Mouse (Mus musculus): ENCODE results near the gene Abhd14b. TPM values are rescaled to one million over a fixed set of nuclear protein-coding genes. Genes with fewer than 3 reads are reported as not detected.

Abhd14b gene
- 5.7 and 6.0 TPM in 2 replicates for polyA plus RNA-seq (2016; fragmentation: Nextera tagmentation; extraction: Ambion mirVana)

DNA sequence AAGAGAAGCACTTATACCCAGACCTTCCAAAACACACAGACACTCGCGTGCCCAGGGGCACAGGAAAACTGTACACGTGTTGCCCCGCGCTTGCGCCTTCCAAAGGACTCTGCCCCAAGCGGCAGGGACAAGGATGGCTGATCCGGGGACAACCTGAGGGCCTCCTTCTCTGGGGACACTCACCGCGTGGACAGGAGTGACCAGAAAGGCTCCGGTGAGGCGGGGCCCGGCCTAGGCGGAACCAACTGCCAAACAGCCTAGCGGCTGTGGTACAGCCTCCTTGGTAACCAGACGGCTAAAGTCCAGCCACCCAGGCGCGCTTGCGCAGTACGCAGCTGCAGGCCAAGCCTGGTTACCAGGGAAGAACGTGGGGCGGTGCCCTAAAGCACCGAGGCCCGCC lies at the start of gene Abhd14b, which contains the start of gene Abhd14a:
Abhd14b (plus strand) TSS at position 112 of the 400 bp plus-strand sequence.
Abhd14a (minus strand) TSS at position 331 of the 400 bp plus-strand sequence.
- no peak within 1 kb of the TSS for H3K27ac ChIP-seq
- H3K9ac ChIP-seq = peak within 1 kb of the TSS; percentile 60
- H3K27me3 ChIP-seq (replicated peaks) = no peaks in the 10 kb centered on the region
- peak; percentile 79 for ATAC-seq (ENCODE audit: low FRiP score, low read depth)
- peak within 1 kb of the TSS; percentile 47 for H3K4me3 ChIP-seq
- under 1% methylated on average over 24 of the region's 24 CpGs for WGBS
- H3K4me1 ChIP-seq = peaks cover 39% of the 10 kb centered on the region
- no peaks in the 10 kb centered on the region for H3K36me3 ChIP-seq
- H3K9me3 ChIP-seq = no peaks in the 10 kb centered on the region
- peak within 1 kb of the TSS; percentile 79 for H3K4me2 ChIP-seq (replicated peaks)

DNA sequence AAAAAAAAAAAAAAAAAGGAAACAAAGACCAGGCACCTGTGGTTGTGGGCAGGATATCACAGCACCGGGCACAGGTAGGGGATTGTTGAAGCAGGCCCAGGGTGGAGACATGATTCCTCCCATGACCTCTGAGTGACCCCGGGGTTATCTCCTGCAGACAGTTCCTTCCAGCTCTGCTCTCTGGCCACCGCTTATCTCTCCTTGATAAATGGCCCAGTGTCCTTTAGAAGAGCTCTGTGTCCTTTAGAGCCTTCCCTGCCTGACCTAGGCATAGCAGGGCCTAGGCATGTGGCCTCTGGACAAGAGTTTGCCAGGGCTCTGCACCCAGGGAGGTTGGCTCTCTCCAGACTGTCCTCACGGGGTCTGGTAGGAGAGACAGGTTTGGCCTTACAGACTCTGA lies 49.5 kb upstream of the Abhd14b start:
- Histone ChIP-seq H3K4me3 (no peak overlapping the region), H3K27ac (no peak overlapping the region), H3K27me3 (replicated peaks) (no peaks in the 10 kb centered on the region), H3K36me3 (no peaks in the 10 kb centered on the region), H3K9ac (no peak overlapping the region), H3K4me2 (replicated peaks) (no peak overlapping the region), H3K9me3 (no peaks in the 10 kb centered on the region), H3K4me1 (peaks cover 12% of the 10 kb centered on the region; the same call in 1 of the 2 replicates)
- no peak for ATAC-seq (ENCODE audit: low FRiP score, low read depth)
- 82% methylated on average over 4 of the region's 4 CpGs for WGBS

DNA sequence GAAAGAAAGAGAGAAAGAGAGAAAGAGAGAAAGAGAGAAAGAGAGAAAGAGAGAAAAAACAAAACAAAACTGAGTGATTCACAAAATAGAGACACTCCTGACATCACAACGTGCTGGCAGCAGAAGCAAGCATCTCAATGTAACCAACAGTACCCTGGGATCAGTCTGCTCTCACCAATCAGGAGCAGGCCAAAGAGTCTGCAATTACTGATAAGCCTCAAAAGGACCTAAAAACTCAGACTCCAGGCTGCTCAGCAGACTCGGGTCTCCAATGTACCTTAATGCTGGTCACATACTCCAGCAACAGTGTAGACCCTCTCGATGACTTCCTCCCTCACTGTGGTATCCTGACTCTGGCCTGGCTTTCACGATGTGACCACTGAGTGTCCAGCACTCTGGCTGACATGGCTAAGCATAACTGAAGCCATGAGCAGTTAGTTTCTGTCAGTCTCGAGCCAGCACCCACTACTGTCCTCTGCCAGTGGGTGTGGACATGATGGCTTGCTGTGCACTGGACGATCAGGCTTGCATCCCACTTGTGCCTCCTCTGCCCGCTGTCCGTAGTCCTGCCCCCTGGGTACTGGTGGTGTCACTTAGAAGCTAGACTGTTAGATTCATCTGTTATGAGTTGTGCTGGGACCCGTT lies 48.5 kb upstream of the Abhd14b start:
- 82% methylated on average over 9 of the region's 9 CpGs for WGBS
- Histone ChIP-seq H3K27me3 (replicated peaks) (no peaks in the 10 kb centered on the region), H3K4me3 (no peak overlapping the region), H3K9ac (no peak overlapping the region), H3K4me1 (peaks cover 9% of the 10 kb centered on the region; the same call in 1 of the 2 replicates), H3K36me3 (no peaks in the 10 kb centered on the region), H3K4me2 (replicated peaks) (no peak overlapping the region), H3K9me3 (no peaks in the 10 kb centered on the region), H3K27ac (no peak overlapping the region)
- no peak for ATAC-seq (ENCODE audit: low FRiP score, low read depth)

DNA sequence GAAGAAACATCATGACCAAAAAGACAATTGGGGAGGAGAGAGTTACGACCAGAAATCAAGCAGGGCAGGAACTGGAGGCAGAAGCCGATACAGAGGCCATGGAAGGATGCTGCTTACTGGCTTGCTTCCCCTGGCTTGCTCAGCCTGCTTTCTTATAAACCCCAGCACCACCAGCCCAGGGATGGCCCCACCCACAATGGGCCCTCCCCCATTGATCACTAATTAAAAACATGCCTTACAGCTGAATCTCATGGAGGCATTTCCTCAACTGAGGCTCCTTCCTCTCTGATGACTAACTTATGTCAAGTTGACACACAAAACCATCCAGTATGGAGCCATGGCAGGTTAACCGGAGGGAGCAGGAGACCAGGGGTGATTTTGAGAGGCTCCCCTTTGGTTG lies 47.5 kb upstream of the Abhd14b start:
- Histone ChIP-seq H3K4me3 (no peak overlapping the region), H3K9me3 (no peaks in the 10 kb centered on the region), H3K4me1 (peaks cover 3% of the 10 kb centered on the region; the same call in 1 of the 2 replicates), H3K27ac (no peak overlapping the region), H3K4me2 (replicated peaks) (no peak overlapping the region), H3K27me3 (replicated peaks) (no peaks in the 10 kb centered on the region), H3K36me3 (no peaks in the 10 kb centered on the region), H3K9ac (no peak overlapping the region)
- no peak for ATAC-seq (ENCODE audit: low FRiP score, low read depth)
- WGBS = 82% methylated on average over 3 of the region's 3 CpGs

DNA sequence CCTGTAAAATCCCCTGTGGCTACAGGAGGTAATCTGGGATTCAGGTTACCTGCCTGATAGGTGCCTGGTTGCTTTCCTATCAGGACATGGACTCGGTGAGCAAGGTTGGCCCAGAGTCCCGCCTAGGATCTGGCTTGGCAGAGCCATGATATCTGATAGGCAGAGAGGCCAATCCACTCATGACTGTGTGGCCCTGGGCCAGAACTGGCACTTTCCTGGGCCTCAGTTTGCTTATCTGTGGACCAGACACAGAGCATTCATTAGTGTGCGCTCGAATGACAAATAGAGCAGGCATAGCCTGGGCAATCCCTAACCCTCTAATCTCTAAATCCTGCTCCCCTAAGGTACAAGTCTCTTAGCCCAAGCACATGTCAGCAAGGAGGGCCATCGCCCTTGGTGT lies 45.1 kb upstream of the Abhd14b start:
- H3K27ac ChIP-seq = no peak overlapping the region
- H3K9ac ChIP-seq = no peak overlapping the region
- no peaks in the 10 kb centered on the region for H3K27me3 ChIP-seq (replicated peaks)
- H3K4me1 ChIP-seq = no peaks in the 10 kb centered on the region; the same call in 1 of the 2 replicates
- H3K4me3 ChIP-seq = no peak overlapping the region
- no peaks in the 10 kb centered on the region for H3K9me3 ChIP-seq
- no peak overlapping the region for H3K4me2 ChIP-seq (replicated peaks)
- no peaks in the 10 kb centered on the region for H3K36me3 ChIP-seq
- no peak for ATAC-seq (ENCODE audit: low FRiP score, low read depth)
- 86% methylated on average over 5 of the region's 5 CpGs for WGBS

DNA sequence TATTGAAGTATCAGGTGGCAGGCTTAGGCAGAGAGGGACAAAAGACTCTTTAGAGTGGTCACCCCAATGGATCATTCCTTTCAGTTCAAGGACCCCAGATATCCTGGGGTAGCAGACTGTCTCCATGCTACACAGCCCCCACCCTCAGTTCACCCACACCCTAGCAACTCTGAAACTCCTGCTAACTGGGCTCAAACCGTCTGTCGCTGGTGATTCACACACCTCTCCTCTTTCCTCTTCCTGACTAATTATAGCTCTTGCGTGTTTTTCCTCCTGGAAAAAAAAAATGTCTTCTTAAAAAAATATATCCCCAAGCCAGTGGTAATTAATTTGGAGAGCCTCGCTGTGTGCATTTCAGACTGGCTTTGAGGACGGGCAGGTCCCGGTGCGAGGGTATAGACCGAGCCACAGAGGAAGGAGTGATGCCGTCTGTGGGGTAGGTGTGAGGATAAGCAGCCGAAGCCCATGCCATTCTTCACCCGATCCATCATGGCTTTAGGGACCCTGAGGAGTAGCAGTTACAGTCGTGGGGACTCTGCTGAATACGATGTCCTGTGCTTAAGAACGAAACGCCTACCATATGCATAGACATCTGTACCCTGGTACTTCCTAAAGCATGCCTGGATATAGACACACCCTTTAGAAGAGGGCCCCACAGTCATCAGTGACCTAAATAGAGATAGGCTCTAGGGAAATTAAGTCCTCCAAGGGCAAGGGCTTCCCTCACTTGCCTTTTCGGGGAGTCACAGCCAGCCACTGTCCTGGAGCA lies 44.5 kb upstream of the Abhd14b start:
- Histone ChIP-seq H3K27me3 (replicated peaks) (no peaks in the 10 kb centered on the region), H3K4me3 (no peak overlapping the region), H3K4me2 (replicated peaks) (no peak overlapping the region), H3K27ac (no peak overlapping the region), H3K4me1 (no peaks in the 10 kb centered on the region; the same call in 1 of the 2 replicates), H3K9me3 (no peaks in the 10 kb centered on the region), H3K9ac (no peak overlapping the region), H3K36me3 (no peaks in the 10 kb centered on the region)
- ATAC-seq (ENCODE audit: low FRiP score, low read depth) = no peak
- WGBS = 86% methylated on average over 16 of the region's 16 CpGs

DNA sequence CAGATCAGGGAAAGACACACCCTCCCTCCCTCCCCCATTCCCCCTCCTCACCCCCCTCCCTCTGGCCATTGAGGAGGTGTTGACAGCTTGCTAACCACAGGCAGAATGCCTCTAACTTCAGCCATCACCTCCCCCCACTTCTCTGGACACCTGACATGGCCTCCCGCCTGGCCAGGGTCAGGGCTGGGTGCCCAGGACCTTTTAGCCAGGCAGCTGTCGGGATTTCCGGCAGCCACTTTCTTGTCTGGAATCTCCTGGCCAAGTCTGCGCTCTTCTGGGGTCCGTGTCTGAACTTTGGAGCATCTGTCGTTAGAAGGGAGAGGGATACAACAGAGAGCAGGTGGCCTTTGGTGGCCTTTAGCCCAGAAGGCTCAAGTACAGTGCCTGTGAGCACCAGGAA lies 42.0 kb upstream of the Abhd14b start:
- H3K4me2 ChIP-seq (replicated peaks) = no peak overlapping the region
- 54% methylated on average over 6 of the region's 6 CpGs for whole genome bisulfite sequencing
- H3K9me3 ChIP-seq = peaks cover 5% of the 10 kb centered on the region; the same call in 1 of the 2 replicates
- no peak overlapping the region for H3K9ac ChIP-seq
- H3K4me1 ChIP-seq = no peaks in the 10 kb centered on the region; the same call in 1 of the 2 replicates
- no peaks in the 10 kb centered on the region for H3K36me3 ChIP-seq
- H3K4me3 ChIP-seq = no peak overlapping the region
- H3K27me3 ChIP-seq (replicated peaks) = no peaks in the 10 kb centered on the region
- no peak for ATAC-seq (ENCODE audit: low FRiP score, low read depth)
- no peak overlapping the region for H3K27ac ChIP-seq

DNA sequence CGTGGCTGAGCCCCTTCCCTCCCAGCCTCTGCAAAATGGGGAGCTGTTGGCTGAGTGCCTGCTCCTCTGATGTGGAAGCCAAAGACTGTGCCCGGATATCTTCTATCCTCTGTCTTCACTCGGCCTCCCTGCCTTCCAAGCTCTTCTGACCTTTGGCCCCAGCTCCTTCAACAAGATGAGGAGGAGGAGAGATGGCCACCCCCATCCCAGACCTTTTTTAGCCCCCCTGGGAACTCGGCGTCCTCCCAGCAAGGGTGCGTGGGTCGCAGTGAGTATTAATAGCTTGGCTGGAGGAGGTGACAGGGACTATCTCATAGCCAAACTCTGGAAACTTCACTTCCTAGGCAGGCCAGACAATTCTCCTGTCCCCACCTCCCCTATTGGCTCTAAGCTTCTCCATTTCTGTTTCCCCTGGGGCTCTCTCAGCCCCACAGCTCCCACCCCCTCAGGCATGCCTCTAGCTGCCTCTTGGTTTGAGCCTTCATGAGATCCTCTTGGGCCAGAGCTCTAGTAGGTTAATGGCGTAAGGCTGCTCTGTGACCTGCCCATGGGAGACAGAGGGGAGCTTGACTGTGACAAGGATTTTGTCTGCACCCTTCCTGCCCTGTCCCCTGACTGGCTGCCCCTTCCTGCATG lies 40.7 kb upstream of the Abhd14b start:
- no peaks in the 10 kb centered on the region for H3K36me3 ChIP-seq
- H3K4me3 ChIP-seq = no peak overlapping the region
- peaks cover 5% of the 10 kb centered on the region; the same call in 1 of the 2 replicates for H3K9me3 ChIP-seq
- 70% methylated on average over 8 of the region's 8 CpGs for WGBS
- H3K9ac ChIP-seq = no peak overlapping the region
- no peak overlapping the region for H3K27ac ChIP-seq
- H3K4me2 ChIP-seq (replicated peaks) = no peak overlapping the region
- ATAC-seq (ENCODE audit: low FRiP score, low read depth) = no peak
- H3K4me1 ChIP-seq = no peaks in the 10 kb centered on the region; the same call in 1 of the 2 replicates
- H3K27me3 ChIP-seq (replicated peaks) = no peaks in the 10 kb centered on the region

DNA sequence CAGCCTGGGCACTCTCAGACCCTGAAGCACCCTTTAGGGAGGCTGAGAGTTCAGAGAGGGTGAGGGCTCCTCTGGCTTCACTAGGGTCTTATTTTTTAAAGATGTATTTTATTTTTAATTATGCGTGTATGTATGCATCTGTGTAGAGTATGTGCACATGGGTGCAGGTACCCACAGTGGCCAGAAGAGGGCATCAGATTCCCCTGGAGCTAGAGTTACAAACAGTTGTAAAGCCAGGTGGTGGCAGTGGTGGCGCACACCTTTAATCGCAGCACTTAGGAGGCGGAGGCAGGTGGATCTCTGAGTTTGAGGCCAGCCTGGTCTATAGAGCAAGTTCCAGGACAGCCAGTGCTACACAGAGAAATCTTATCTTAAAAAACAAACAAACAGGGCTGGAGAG lies 38.2 kb upstream of the Abhd14b start:
- Histone ChIP-seq H3K4me2 (replicated peaks) (no peak overlapping the region), H3K9me3 (peaks cover 5% of the 10 kb centered on the region; the same call in 1 of the 2 replicates), H3K27me3 (replicated peaks) (no peaks in the 10 kb centered on the region), H3K4me1 (no peaks in the 10 kb centered on the region; the same call in 1 of the 2 replicates), H3K4me3 (no peak overlapping the region), H3K9ac (no peak overlapping the region), H3K27ac (no peak overlapping the region), H3K36me3 (no peaks in the 10 kb centered on the region)
- 98% methylated on average over 4 of the region's 4 CpGs for WGBS
- ATAC-seq (ENCODE audit: low FRiP score, low read depth) = no peak

DNA sequence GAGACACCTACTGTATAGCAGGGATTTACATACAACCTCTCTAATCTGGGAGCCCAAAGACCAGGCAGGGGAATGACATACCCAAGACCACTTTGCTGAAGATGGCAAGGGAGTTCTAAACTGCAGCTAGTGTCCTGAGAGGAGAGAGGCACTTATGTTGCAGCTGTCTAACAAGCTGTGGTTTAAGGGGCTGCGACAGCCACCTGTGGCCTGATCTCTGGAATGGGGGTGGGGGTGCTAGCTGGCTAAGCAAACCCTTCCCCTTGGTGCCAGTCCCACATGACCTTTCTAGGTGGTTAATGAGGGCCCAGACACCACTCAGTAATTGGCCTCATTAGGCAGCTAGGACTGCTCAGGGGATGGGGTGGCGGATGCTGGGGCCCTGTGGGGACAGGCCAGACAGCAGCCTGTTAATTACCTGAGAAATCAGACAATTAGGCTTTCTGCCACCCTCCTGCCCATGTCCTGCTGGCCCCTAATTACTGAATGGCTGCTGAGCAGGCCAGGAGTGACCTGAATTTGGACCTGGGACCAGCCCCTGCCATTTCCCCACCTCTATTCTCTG lies 37.1 kb upstream of the Abhd14b start:
- WGBS = 48% methylated on average over 2 of the region's 2 CpGs
- no peaks in the 10 kb centered on the region for H3K36me3 ChIP-seq
- H3K9me3 ChIP-seq = peaks cover 5% of the 10 kb centered on the region; the same call in 1 of the 2 replicates
- H3K27ac ChIP-seq = no peak overlapping the region
- no peaks in the 10 kb centered on the region for H3K27me3 ChIP-seq (replicated peaks)
- H3K4me1 ChIP-seq = no peaks in the 10 kb centered on the region; the same call in 1 of the 2 replicates
- no peak overlapping the region for H3K4me2 ChIP-seq (replicated peaks)
- H3K9ac ChIP-seq = no peak overlapping the region
- no peak for ATAC-seq (ENCODE audit: low FRiP score, low read depth)
- H3K4me3 ChIP-seq = no peak overlapping the region

DNA sequence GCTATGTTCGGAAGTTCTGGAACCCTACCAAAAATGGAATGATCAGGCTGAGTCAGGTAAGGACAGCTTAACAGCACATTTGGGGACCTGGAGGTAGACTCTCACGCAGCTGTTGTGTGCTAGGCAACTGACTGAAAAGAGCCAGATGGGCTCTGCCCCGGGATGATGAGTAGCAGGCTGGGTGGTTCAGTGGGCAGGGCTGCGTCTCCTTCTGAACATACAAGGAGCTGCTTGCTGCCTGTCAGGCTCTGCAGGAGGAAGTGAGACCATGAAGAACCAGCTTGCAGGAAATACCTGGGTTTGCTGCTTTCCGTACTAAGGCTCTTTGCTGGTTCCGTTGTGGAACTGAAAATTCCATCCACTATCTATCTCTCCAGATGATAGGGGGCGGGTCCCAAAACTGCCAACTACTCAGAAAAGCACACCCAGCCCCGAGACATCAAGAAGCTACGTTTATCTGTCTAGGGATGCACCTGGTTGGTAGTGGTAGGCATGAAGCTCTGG lies 36.1 kb upstream of the Abhd14b start:
- ATAC-seq (ENCODE audit: low FRiP score, low read depth) = no peak
- Histone ChIP-seq H3K9ac (no peak overlapping the region), H3K4me3 (no peak overlapping the region), H3K9me3 (peaks cover 5% of the 10 kb centered on the region; the same call in 1 of the 2 replicates), H3K4me2 (replicated peaks) (no peak overlapping the region), H3K27me3 (replicated peaks) (no peaks in the 10 kb centered on the region), H3K27ac (no peak overlapping the region), H3K4me1 (no peaks in the 10 kb centered on the region; the same call in 1 of the 2 replicates), H3K36me3 (no peaks in the 10 kb centered on the region)
- WGBS = 80% methylated on average over 9 of the region's 9 CpGs
